Mouse (Mus musculus) hindbrain, embryonic 16.5 days (tissue): Measurements from ENCODE around the gene Pald1. TPM values are rescaled to one million over a fixed set of nuclear protein-coding genes. Genes with fewer than 3 reads are reported as not detected.

ENCODE experiments used
- ATAC-seq: fragments of 200-750 bp; cut with Nextera tagmentation; 2 replicates; pipeline ENCODE4 v1.8.0; 2017; ENCODE audit warnings: moderate TSS enrichment, moderate library complexity
- H3K27ac ChIP-seq: fragments of 300-500 bp; sonication (generic); 2 replicates; pipeline ENCODE4 v1.5.1; 2014; ENCODE audit warnings: low read depth, mild to moderate bottlenecking, control low read depth, low read length, moderate library complexity
- H3K27me3 ChIP-seq: fragments of 300-500 bp; sonication (generic); replicated peaks from 2 replicates; pipeline ENCODE4 v1.6.1; 2014; ENCODE audit warnings: low read length; ENCODE audit not compliant: control insufficient read depth, insufficient read depth
- H3K36me3 ChIP-seq: fragments of 300-500 bp; sonication (generic); 2 replicates; pipeline ENCODE4 v1.6.1; 2014; ENCODE audit warnings: mild to moderate bottlenecking, low read length, moderate library complexity, mixed read lengths; ENCODE audit not compliant: control insufficient read depth, insufficient read depth
- H3K4me1 ChIP-seq: fragments of 300-500 bp; sonication (generic); 2 replicates; pipeline ENCODE4 v1.6.1; 2014; ENCODE audit warnings: low read depth, low read length; ENCODE audit not compliant: control insufficient read depth, insufficient read depth
- H3K4me2 ChIP-seq: fragments of 300-500 bp; sonication (generic); 2 replicates; pipeline ENCODE4 v1.6.1; 2014; ENCODE audit warnings: mild to moderate bottlenecking, low read length, control low read depth, moderate library complexity
- H3K4me3 ChIP-seq: fragments of 300-500 bp; sonication (generic); 2 replicates; pipeline ENCODE4 v1.5.1; 2014; ENCODE audit warnings: mild to moderate bottlenecking, low read length, control low read depth, moderate library complexity
- H3K9ac ChIP-seq: fragments of 300-500 bp; sonication (generic); 2 replicates; pipeline ENCODE4 v1.6.1; 2014; ENCODE audit warnings: low read depth, mild to moderate bottlenecking, control low read depth, low read length, moderate library complexity
- H3K9me3 ChIP-seq: fragments of 300-500 bp; sonication (generic); 2 replicates; pipeline ENCODE4 v1.6.1; 2014; ENCODE audit warnings: mild to moderate bottlenecking, low read length, moderate library complexity; ENCODE audit not compliant: control insufficient read depth
- WGBS: fragments of 180-500 bp; shearing (Covaris S2); extraction: QIAGEN DNeasy Blood & Tissue Kit; methylation state at CpG from one replicate; pipeline ENCODE4 v1.1.7; 2014; 5-methylcytosine and 5-hydroxymethylcytosine counted together
- polyA plus RNA-seq: library from polyadenylated mRNA; unstranded; fragments of >200 nt; fragmentation: Nextera tagmentation; extraction: Ambion mirVana; gene quantifications from 2 replicates; pipeline ENCODE4 v1.2.1, GENCODE M21; 2015

Gene Pald1
- polyA plus RNA-seq, 1 experiment from 2014 or later: 26.9 TPM

DNA sequence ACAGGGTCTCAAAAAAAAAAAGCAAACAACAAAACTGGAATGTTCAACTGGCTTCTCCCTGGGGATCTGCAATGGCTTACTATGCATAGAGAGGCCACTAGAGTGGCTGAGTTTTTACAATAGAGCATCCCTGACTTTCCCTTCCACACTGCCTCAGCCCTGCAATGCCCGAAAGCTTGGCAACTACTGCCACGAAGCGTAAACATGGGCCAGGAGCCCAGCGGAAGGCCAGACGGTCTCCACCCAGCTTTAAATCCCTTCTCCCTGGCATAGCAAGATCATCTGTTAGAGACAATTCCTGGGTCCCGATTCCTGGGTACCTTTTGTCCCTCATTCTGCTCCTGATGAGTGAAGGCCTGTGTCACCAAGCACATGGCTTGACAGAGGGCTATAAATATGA, 79.3 kb downstream of the Pald1 start:
- Histone ChIP-seq H3K4me2 (no peak overlapping the region), H3K4me3 (no peak overlapping the region), H3K36me3 (no peaks in the 10 kb centered on the region), H3K4me1 (no peaks in the 10 kb centered on the region), H3K9ac (no peak overlapping the region), H3K9me3 (no peaks in the 10 kb centered on the region), H3K27ac (no peak overlapping the region), H3K27me3 (no peaks in the 10 kb centered on the region)
- no peak for ATAC-seq
- WGBS: 62% methylated on average over 6 of the region's 6 CpGs

DNA sequence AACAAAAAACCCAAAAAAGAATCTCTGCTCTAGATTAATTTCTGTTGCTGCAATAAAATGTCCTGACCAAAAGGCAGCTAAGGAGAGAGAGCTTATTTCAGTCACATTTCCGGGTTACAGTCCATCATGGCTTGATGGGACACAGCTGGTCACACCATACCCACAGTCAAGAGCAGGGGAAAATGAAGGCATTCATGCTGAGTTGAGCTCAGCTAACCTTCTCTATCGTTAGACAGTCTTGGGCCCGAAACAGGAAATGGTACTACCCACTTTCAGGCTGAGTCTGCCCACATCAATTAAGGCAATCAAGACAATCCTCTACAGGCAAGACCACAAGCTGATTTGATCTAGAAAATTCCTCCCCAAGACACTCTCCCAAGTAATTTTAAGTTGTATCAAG, 82.3 kb downstream of the Pald1 start:
- no peaks in the 10 kb centered on the region for H3K9me3 ChIP-seq
- H3K4me1 ChIP-seq: no peaks in the 10 kb centered on the region
- 90% methylated on average over 3 of the region's 3 CpGs for WGBS
- no peaks in the 10 kb centered on the region for H3K36me3 ChIP-seq
- no peak overlapping the region for H3K4me3 ChIP-seq
- no peak overlapping the region for H3K27ac ChIP-seq
- H3K9ac ChIP-seq: no peak overlapping the region
- no peak for ATAC-seq
- no peak overlapping the region for H3K4me2 ChIP-seq
- no peaks in the 10 kb centered on the region for H3K27me3 ChIP-seq

DNA sequence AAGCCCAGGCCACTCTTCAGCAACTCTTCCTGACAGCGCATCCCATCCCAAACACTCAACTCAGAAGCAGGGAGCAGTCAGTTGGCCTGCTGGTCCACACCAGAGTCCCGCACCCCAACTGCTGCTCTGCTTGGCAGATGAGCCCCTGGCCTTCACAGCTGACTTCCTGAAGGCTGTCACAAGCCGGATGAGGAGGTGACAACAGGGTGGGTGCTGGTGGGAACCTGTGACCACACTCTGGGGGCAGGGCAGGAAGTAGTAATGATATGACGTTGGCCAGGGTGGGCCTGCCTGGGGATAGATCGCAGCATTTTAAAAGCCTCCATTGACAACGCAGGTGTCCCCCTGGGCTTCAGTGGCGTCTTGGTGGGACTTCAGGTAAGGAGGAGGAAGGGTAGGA, 85.9 kb downstream of the Pald1 start, which contains the start of gene Prf1:
Gene Prf1, plus strand, starts transcription at position 357 of the 400 bp plus-strand sequence.
- Histone ChIP-seq H3K4me3 (no peak within 1 kb of the TSS), H3K4me1 (no peaks in the 10 kb centered on the region), H3K27ac (no peak within 1 kb of the TSS), H3K9me3 (no peaks in the 10 kb centered on the region), H3K27me3 (no peaks in the 10 kb centered on the region), H3K4me2 (no peak within 1 kb of the TSS), H3K36me3 (no peaks in the 10 kb centered on the region), H3K9ac (no peak within 1 kb of the TSS)
- no peak for ATAC-seq
- WGBS: 90% methylated on average over 7 of the region's 7 CpGs

DNA sequence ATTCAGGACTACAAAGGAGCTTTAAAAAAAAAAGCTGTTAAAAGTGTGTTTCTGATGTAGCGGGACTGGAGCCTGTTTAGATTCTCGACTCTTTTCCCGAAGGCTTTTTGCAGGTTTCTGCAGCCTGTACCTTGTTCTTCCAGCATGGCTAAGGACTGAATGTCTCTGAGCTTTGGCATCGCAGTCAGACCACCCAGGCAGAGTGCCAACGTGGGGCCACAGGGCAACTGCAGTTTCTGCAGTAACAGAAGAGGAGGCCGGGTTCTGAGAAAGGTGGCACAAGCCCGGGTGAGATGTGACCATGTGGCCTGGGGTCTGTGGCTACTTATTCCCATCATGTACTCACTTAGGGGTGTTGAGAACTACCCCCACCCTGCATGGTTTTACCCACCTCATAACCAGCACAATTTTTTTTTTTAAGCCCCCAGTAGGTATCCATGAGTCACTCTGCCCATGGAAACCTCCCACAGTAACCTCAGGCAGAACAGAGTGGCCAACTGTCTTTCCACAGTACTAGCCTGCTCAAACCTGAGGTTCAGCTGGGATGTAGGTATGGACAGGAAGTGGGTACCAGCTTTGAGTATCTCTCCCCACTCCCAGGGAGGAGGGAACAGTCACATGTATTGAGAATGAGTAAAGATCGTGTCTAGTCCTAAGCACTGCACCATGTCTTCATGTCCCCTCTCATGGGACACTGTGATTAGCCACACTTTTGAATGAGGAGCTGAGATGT, 86.5 kb downstream of the Pald1 start:
- Histone ChIP-seq H3K36me3 (no peaks in the 10 kb centered on the region), H3K4me3 (no peak overlapping the region), H3K4me2 (no peak overlapping the region), H3K27ac (no peak overlapping the region), H3K27me3 (no peaks in the 10 kb centered on the region), H3K9ac (no peak overlapping the region), H3K4me1 (no peaks in the 10 kb centered on the region), H3K9me3 (no peaks in the 10 kb centered on the region)
- no peak for ATAC-seq
- WGBS: 76% methylated on average over 8 of the region's 8 CpGs

DNA sequence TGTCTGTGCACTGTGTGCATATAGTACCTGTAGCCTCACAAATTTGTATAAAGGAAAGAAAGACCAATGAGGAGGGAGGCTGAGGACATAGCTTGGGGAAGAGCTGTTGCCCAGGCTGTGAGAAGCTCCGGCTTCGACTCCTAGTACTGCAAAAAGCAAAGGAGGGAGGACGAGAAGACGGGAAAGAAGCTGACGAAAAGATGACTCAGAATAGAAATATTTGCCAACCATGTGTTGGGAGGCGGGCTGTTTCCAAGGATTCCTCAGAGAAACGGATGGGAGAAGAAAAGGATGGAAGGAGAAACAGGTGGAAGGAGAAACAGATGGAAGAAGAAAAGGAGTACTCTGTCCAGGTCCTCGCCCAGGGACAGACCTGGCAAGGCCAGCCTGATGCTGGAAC, 89.1 kb downstream of the Pald1 start:
- no peak overlapping the region for H3K27ac ChIP-seq
- WGBS: 81% methylated on average over 8 of the region's 8 CpGs
- H3K36me3 ChIP-seq: no peaks in the 10 kb centered on the region
- ATAC-seq: no peak
- H3K9me3 ChIP-seq: no peaks in the 10 kb centered on the region
- H3K4me1 ChIP-seq: no peaks in the 10 kb centered on the region
- no peaks in the 10 kb centered on the region for H3K27me3 ChIP-seq
- no peak overlapping the region for H3K4me2 ChIP-seq
- H3K9ac ChIP-seq: no peak overlapping the region
- no peak overlapping the region for H3K4me3 ChIP-seq

DNA sequence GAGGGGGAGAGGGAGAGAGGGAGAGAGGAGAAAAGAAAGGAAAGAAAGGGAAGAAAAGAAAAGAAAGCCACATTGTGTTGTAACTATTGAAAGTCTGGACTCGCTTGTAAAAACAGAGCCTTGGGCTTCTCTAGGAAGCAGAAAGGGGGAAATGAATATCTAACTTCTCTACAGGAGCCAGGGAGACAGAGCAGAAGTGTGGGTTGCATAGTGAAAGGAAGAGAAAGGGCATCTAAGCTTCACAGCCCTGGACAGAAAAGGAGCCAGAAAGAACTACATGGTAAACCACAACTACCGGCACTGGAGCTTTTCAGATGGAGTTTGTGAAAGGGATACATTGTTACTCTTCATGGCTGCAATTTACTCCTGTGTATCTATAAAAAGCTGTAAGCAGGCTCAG, 92.9 kb downstream of the Pald1 start:
- ATAC-seq: no peak
- Histone ChIP-seq H3K27ac (no peak overlapping the region), H3K4me2 (no peak overlapping the region), H3K4me1 (no peaks in the 10 kb centered on the region), H3K4me3 (no peak overlapping the region), H3K9me3 (no peaks in the 10 kb centered on the region), H3K36me3 (no peaks in the 10 kb centered on the region), H3K9ac (no peak overlapping the region), H3K27me3 (no peaks in the 10 kb centered on the region)
- WGBS: 29% methylated on average over 2 of the region's 2 CpGs

DNA sequence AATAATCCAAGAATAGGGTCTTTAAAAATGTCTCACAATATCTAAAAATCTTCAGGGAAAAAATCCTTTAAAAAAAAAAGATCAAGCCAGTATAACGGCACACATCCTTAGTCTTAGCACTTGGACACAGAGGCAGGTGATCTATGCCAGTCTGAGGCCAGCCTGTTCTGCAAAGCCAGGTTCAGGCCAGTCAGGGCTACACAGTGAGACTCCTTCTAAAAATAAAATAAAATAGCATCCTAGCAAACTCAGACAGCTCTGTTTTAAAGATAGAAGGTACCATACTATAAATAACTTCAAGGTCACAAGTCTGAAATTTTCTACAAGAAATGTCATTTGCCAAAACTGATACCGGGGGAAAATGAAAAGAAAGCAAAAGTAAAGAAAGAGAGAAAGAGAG, 93.3 kb downstream of the Pald1 start:
- Histone ChIP-seq H3K27ac (no peak overlapping the region), H3K4me1 (no peaks in the 10 kb centered on the region), H3K4me2 (no peak overlapping the region), H3K9me3 (no peaks in the 10 kb centered on the region), H3K9ac (no peak overlapping the region), H3K4me3 (no peak overlapping the region), H3K36me3 (no peaks in the 10 kb centered on the region), H3K27me3 (no peaks in the 10 kb centered on the region)
- no peak for ATAC-seq
- WGBS: 76% methylated on average over 2 of the region's 2 CpGs

DNA sequence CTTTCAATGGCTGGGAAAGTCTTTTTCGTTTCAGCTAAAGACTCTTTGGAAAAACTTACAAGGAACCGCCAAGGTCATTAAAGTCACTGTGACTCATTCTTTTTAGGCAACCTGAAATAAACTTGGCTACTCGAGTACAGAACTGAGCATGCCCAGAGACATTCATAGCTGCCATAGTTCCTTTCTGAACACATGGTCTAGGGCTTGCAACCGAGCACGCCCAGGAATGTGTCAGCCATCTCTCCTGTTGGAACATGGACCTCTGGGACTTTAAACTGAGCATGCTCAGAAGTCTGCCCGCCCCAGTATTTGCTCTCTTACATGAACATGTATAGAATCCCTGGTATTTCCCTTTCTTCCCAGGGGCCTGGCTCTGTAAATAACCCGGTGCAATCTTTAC, 97.1 kb downstream of the Pald1 start:
- no peaks in the 10 kb centered on the region for H3K4me1 ChIP-seq
- no peak overlapping the region for H3K4me2 ChIP-seq
- no peak overlapping the region for H3K27ac ChIP-seq
- H3K4me3 ChIP-seq: no peak overlapping the region
- no peaks in the 10 kb centered on the region for H3K36me3 ChIP-seq
- no peaks in the 10 kb centered on the region for H3K9me3 ChIP-seq
- no peak overlapping the region for H3K9ac ChIP-seq
- no peak for ATAC-seq
- WGBS: 68% methylated on average over 7 of the region's 7 CpGs
- no peaks in the 10 kb centered on the region for H3K27me3 ChIP-seq

DNA sequence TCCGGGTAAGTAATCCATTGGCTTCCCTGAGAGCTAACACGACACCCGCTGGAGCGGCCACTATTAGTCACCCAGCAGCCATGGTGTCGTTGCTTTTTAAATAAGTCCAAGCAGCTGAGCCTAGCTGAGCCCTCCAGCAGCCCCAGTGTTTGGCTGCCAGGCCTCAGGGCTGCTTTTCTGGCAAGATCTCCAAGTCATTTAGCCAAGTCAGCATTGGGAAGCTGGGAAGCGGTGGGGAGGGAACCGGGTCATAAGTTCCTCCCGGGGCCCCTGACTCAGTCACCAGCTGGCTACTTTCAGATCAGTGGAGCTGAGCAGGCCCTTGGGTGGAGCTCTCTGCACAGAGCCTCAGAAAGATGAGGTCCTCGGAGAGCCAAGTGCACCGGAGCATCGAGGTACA, 98.1 kb downstream of the Pald1 start:
- no peaks in the 10 kb centered on the region for H3K36me3 ChIP-seq
- WGBS: 55% methylated on average over 11 of the region's 11 CpGs

More for the DNA sequence above, 98.1 kb downstream of the Pald1 start:
- Histone ChIP-seq H3K9ac (no peak overlapping the region), H3K4me3 (no peak overlapping the region), H3K4me1 (no peaks in the 10 kb centered on the region), H3K27ac (no peak overlapping the region), H3K9me3 (no peaks in the 10 kb centered on the region), H3K4me2 (no peak overlapping the region), H3K27me3 (no peaks in the 10 kb centered on the region)
- peak; percentile 73 for ATAC-seq
